Mouse (Mus musculus) erythroblast, embryonic 14.5 days (primary cell): ENCODE measurements around the gene Hectd4.

Experiments
- GATA1 ChIP-seq: IDR thresholded peaks from 2 replicates; pipeline ENCODE4 v1.6.1; 2012; ENCODE audit warnings: low read length, inconsistent platforms, mixed read lengths
- TAL1 ChIP-seq: IDR thresholded peaks from 3 replicates; pipeline ENCODE4 v1.6.1; 2012; ENCODE audit warnings: low read length, inconsistent platforms, mixed read lengths

- no peak for TF ChIP-seq GATA1
- no peak for TF ChIP-seq TAL1
These were observed 42.4 kb downstream of the Hectd4 start for GRCm38 (mm10) chr5:121262415-121262814.
